Comparison of ENCODE assay signal across 9 mouse cellular contexts in the genomic region with DNA sequence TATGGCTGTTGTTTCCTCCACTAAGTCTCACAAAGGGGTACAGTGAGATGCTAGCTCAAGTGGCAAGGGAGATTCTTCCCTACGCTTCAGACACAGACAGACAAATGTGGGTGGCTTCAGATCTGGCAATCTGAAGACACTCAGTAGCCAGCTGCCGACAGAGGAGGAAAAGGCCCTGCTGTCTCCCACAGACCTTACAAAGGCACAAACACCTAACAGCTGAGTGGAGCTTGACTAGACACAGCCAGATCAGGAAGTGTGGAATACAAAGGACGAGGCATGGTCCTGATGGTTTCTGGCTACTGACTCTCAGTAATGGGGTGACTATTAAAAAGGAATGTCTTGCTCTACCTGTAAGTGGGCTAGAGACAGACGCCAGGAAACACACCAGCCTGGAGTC.
DNase-seq lines count a peak whose midpoint lies in the region; ATAC-seq lines count a peak whose summit lies in the region.
"Had no signal": no experiment of that assay in that cellular context is flagged by ENCODE, and none has a peak within 500 bp of the region (broad histone marks: within the 10 kb centered on the region; RNA-seq: fewer than 3 reads in every experiment).

No protein-coding gene starts in this region.

- 34% methylated on average over 4 of the region's 4 CpGs for WGBS in heart, embryonic 12.5 days
- 63% methylated on average over 4 of the region's 4 CpGs for WGBS in limb, embryonic 11.5 days

- H3K27me3 ChIP-seq in heart, embryonic 12.5 days (replicated peaks), result no peaks in the 10 kb centered on the region
- no peaks in the 10 kb centered on the region for H3K27me3 ChIP-seq in limb, embryonic 11.5 days (ENCODE audit: control insufficient read depth, insufficient read depth, low read length)

- no peaks in the 10 kb centered on the region for H3K36me3 ChIP-seq in heart, embryonic 12.5 days
- H3K36me3 ChIP-seq in limb, embryonic 11.5 days (ENCODE audit: control insufficient read depth, insufficient read depth, low read length), result no peaks in the 10 kb centered on the region

- ATAC-seq in heart, embryonic 12.5 days (ENCODE audit: insufficient number of reproducible peaks, low FRiP score), result no peak
- no peak for ATAC-seq in limb, embryonic 11.5 days (ENCODE audit: insufficient number of reproducible peaks, low FRiP score, low TSS enrichment, low read depth)

- H3K9ac ChIP-seq in heart, embryonic 12.5 days, result 0 out of 2 replicates have a peak overlapping the region, but pooled peaks have one; percentile 0
- H3K9ac ChIP-seq in limb, embryonic 11.5 days (ENCODE audit: low read length), result no peak overlapping the region

- H3K9me3 ChIP-seq in heart, embryonic 12.5 days (replicated peaks), result no peaks in the 10 kb centered on the region
- H3K9me3 ChIP-seq in limb, embryonic 11.5 days (ENCODE audit: control insufficient read depth, low read length), result no peaks in the 10 kb centered on the region

- peak overlapping the region; percentile 77 for H3K27ac ChIP-seq in heart, embryonic 12.5 days (ENCODE audit: poor library complexity, severe bottlenecking)
- H3K27ac ChIP-seq in limb, embryonic 11.5 days (replicated peaks; ENCODE audit: low read depth, low read length), result peak overlapping the region; percentile 37; the same call in 1 of the 2 replicates

- H3K4me1 ChIP-seq in heart, embryonic 12.5 days (replicated peaks), result peaks cover 45% of the 10 kb centered on the region
- 0 out of 2 replicates have a peak, but pooled peaks cover 2% of the 10 kb centered on the region for H3K4me1 ChIP-seq in limb, embryonic 11.5 days (ENCODE audit: control insufficient read depth, insufficient read depth, low read length)

- no peak for DNase-seq in heart, postnatal 4 days
- peak; percentile 47 for DNase-seq in right cerebral cortex, adult 18-20 months
- no peak for DNase-seq in right cerebral cortex, postnatal 36 days (ENCODE audit: low spot score in 2 of 2)
- DNase-seq in limb, embryonic 11.5 days (ENCODE audit: low spot score), result no peak
- DNase-seq in telencephalon, adult 2 months (ENCODE audit: low read depth, low spot score), result peak; percentile 51
- no peak for DNase-seq in adrenal gland, adult 2 months
- no peak for DNase-seq in testis, postnatal 14 days (ENCODE audit: low spot score)
- DNase-seq: layer of hippocampus, postnatal 36 days had no signal

- no peak overlapping the region for H3K4me2 ChIP-seq in heart, embryonic 12.5 days
- no peak overlapping the region for H3K4me2 ChIP-seq in limb, embryonic 11.5 days (ENCODE audit: low read depth, severe bottlenecking)

- H3K4me3 ChIP-seq in heart, embryonic 12.5 days, result no peak overlapping the region
- H3K4me3 ChIP-seq in limb, embryonic 11.5 days (ENCODE audit: low read depth, low read length), result no peak overlapping the region

Comparison
In these comparisons a context has a peak if more than half of its experiments do, and no peak if none do; other contexts are left out.
1. DNase-seq: peak in right cerebral cortex, adult 18-20 months (single experiment) and telencephalon, adult 2 months (single experiment); none in heart, postnatal 4 days (single experiment), right cerebral cortex, postnatal 36 days (0 of 2), limb, embryonic 11.5 days (single experiment), adrenal gland, adult 2 months (single experiment) and testis, postnatal 14 days (single experiment).